Mouse (Mus musculus) erythroblast, embryonic 14.5 days (primary cell): ENCODE data around the gene Trmt1.

Source experiments
- GATA1 ChIP-seq: IDR thresholded peaks from 2 replicates; pipeline ENCODE4 v1.6.1; 2012; ENCODE audit warnings: low read length, inconsistent platforms, mixed read lengths
- TAL1 ChIP-seq: IDR thresholded peaks from 3 replicates; pipeline ENCODE4 v1.6.1; 2012; ENCODE audit warnings: low read length, inconsistent platforms, mixed read lengths

DNA sequence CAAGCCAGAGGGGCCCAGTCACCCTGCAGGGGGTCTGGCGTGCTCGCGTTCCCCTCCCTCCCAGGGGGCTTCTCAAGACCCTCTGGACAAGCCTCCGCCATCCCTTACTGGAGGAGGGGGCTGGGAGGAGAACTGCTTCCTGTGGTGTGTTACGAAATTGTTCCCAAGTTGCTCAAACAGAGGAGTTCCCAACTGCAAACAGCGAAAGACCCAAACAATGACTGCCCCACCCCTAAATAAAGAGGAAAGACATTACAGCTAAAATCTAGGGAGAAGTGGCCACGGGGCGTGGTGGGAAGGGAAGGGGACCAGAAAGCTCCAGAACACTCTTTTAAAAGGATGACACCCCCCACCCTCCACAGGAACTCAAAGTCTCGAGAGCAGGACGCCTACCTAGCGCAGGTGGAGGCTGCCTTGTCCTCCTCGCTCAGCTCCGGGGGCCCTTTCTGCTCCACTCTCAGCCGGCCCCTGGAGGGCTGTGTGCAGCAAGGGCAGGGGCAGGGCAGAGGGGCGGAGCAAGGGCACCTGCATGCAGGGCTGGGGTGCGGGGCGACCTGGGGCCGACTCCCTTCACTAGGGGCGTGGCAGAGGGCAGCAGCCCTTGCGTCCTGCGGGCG is 21.3 kb downstream of the Trmt1 start:
- no peak for TF ChIP-seq GATA1
- no peak for TF ChIP-seq TAL1
